Mouse (Mus musculus): ENCODE measurements around the gene Lrpprc. TPM values are rescaled to one million over a fixed set of nuclear protein-coding genes. Genes with fewer than 3 reads are reported as not detected.

The Lrpprc gene
- 17.4 TPM for polyA plus RNA-seq (2014; fragmentation: Illumina TruSeq; extraction: RNeasy Lipid Tissue Mini Kit (QIAGEN cat#74804); ENCODE audit: low read depth, low replicate concordance)

DNA sequence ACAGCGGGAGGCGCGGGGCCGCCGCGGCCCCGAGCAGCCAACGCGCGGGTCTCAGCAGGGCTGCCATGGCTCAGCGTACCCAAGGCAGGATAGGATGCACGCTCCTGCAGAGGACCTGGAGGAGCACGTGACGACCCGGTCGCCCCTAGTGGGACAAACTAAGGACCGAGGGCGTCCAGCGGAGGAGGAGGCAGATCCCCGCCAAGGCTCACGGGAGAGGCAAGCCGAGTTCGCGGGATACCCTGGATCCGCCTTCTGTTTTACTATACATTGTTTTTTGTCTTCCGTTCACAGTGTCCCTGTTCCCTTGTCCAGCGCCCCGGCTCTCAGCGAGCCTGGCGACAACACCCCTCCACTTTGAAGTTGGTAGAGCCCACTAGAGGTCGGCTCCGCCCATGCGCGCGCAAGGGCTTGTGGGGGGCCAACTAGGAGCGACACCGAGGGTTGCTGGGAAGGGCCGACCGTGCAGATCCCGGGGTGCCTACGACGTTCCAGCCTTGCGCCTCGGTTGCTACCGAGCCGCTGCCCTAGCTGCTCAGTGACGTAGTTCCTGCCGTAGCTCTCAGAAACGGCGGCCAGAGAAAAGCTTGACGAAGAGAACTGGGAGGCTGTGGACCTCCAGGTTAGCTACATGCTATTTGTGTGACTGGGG lies at the start of gene Lrpprc:
Gene Lrpprc, minus strand, starts transcription at position 343 of the 652 bp plus-strand sequence.

DNA sequence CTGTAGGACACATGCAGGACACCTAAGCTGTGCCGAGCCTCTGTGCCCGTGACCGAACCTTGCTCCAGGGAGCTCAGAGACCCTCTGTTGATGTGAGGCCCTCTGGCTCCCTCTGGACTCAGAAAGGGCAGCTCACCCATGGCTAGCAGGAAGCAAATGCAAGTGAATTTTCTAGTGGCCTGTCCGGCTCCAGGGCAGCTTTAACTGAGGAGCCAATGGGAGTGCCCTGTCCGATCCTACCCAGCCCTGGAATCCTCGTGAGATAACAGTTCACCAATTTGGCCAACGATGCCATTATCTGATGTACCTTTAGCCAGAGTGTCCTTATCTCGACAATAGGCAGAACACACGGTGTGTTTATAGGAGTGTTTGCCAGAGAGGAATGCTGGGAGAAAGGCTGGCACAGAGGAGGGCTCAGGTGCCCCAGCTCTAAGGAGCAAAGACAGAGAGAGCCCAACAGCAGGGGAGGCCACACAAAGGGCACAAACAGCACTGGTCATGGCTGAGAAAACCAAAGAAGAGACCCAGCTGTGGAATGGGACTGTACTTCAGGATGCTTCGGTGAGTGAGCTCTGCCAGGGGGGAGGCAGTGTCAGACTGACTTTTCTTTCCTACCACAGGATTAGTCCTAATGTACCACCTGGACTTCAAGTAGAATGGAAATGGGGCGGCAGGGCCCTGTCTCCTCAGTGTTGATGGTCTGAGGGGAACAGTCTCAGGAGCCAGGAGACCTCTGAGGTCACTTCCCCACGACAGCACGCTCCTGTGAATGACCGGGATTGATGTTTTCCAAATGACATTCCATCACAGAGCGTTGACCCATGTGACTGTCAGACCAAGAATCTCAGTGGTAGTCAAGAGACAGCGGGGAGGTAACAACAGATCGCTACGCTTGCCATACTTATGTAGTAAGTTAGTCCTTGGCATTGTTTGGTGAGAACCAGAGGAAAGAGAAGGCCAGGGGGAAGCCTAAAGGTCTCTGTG lies 107.6 kb downstream of the Lrpprc start, which contains the start of gene Abcg5:
Gene Abcg5, minus strand, starts transcription at position 278 of the 984 bp plus-strand sequence.

DNA sequence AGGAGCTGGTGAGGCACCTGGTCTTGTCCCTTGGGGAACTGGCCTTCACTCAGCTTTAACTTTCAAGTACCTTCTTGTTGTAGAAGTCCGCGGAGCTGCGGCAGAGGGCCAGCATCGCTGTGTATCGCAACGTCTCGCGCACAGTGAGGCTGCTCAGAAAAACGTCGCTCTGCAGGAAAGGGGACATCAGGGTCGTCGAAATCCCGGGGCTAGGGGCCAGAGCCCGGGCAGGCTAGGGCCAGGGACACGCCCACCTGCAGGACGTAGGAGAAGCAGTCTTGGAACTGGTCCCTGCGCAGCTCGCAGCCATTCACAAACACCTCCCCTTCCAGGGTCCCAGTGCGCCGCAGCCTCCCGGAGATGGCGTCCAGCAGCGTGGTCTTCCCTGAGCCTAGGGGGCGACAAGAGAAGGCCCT lies 114.6 kb downstream of the Lrpprc start, which contains the start of gene Abcg8:
Gene Abcg8, plus strand, starts transcription at position 352 of the 416 bp plus-strand sequence.

Other genes starting within 250 kb of the Lrpprc start
- 20.3 TPM for gene Dync2li1, start 164.3 kb downstream of the Lrpprc start, polyA plus RNA-seq (2014; fragmentation: Illumina TruSeq; extraction: RNeasy Lipid Tissue Mini Kit (QIAGEN cat#74804); ENCODE audit: low read depth, low replicate concordance)
- 0.24 TPM for gene Abcg8, start 114.5 kb downstream of the Lrpprc start, polyA plus RNA-seq (2014; fragmentation: Illumina TruSeq; extraction: RNeasy Lipid Tissue Mini Kit (QIAGEN cat#74804); ENCODE audit: low read depth, low replicate concordance)
- gene Abcg5, start 107.8 kb downstream of the Lrpprc start, polyA plus RNA-seq (2014; fragmentation: Illumina TruSeq; extraction: RNeasy Lipid Tissue Mini Kit (QIAGEN cat#74804); ENCODE audit: low read depth, low replicate concordance): 0.78 TPM
- 64.4 TPM for gene Ppm1b, start 166.0 kb upstream of the Lrpprc start, polyA plus RNA-seq (2014; fragmentation: Illumina TruSeq; extraction: RNeasy Lipid Tissue Mini Kit (QIAGEN cat#74804); ENCODE audit: low read depth, low replicate concordance)
- 0.81 TPM for gene Slc3a1, start 237.6 kb upstream of the Lrpprc start, polyA plus RNA-seq (2014; fragmentation: Illumina TruSeq; extraction: RNeasy Lipid Tissue Mini Kit (QIAGEN cat#74804); ENCODE audit: low read depth, low replicate concordance)

All from adipose tissue, adult 10 weeks (tissue).